Mouse (Mus musculus) B cell, adult 67 days (primary cell): ENCODE data around the gene Mapk9. TPM values are rescaled to one million over a fixed set of nuclear protein-coding genes. Genes with fewer than 3 reads are reported as not detected.

Source experiments
- total RNA-seq, 2 experiments: library from RNA; stranded (reverse); gene quantifications; 4 replicates each; pipeline ENCODE4 v1.2.4; 2023

Mapk9 gene
- total RNA-seq = 10 to 100 TPM; 48.9 to 50.4 TPM

DNA sequence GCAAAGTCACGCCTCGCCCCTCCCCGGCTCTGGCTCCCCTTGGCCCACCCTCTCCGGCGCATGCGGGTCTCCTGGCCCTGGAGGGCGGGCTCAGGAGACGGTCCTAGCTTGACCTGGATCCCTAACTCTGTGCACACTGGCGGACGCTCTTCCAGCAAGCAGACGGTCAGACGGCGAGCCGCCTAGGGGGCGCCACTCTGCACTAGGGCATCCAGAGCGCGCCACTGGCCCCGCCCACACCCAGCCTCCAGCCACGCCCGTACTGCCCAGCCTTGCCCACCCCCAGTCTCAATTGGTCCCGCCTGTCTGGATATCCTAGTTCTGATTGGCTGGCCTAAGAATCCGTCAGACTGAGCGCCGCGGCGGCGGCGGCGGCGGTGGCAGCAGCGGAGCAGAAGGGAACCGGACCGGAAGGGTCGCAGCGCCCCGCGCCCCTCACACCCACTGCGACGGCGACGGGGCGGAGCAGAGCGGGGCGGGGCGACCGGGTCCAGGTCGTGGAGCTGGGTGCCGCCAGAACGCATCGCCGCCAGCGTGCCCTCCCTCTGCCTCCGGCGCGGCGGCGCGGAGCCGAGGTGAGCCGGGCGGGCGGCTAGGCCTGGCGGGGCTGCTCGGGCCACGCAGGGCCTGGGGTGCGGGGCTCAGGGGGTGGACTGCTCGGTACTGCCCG is at the start of gene Mapk9:
TSS of gene Mapk9 (plus strand) at position 351 of the 670 bp plus-strand sequence.

DNA sequence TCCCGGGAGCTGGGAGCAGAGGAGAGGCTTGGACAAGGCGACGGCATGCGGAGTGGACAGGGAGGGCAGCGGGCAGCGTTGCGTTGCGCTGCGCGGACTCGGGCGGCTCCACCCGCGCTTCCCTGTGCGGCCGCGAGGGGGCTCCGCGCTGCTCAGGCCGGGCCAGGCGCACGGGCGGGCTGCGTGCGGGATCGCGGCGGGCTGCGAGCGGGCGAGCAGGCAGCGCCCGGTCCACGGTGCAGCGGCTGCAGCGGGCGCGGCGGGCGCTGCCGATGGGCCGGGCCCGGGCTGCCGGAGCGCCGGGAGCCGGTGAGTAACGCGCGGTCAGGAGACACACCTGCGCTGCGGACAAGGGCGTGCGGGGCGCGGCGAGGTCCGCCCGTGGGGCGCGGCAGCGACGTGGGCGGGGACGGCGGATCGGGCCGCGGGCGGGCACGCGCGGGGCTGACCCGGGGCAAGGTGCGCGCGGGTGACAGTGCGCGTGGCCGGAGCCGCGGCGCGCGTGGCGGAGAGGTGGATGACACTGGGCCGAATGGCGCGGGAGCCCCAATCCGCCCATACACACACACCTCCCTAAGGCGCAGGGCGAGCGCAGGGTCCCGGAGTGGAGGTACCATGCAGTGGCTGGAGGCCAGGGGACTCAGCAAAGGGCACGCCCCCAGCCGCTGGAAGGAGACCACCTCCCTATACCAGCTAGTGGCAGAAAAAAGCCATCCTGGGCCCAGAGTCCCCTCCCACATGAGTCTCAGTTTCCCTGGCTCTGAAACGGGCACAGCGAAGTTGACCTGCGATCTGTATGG is 55.3 kb downstream of the Mapk9 start, which contains the start of gene Rasgef1c:
TSS of gene Rasgef1c (plus strand) at position 177 of the 800 bp plus-strand sequence.

Other genes with a start within 250 kb of the Mapk9 start
- not detected for gene Flt4, start 237.5 kb upstream of the Mapk9 start, total RNA-seq
- not detected for gene Scgb3a1, start 183.1 kb upstream of the Mapk9 start, total RNA-seq
- gene Cnot6, start 134.0 kb upstream of the Mapk9 start, total RNA-seq = 10 to 100 TPM; 74.2 to 82.1 TPM
- under 1 TPM in 1 of 2 experiments, not detected in 1; 0.18 TPM for gene Gfpt2, start 52.6 kb upstream of the Mapk9 start, total RNA-seq
- not detected for gene Rasgef1c, start 55.1 kb downstream of the Mapk9 start, total RNA-seq
- 10 to 100 TPM; 95.7 to 98.5 TPM for gene Rnf130, start 178.6 kb downstream of the Mapk9 start, total RNA-seq